Mouse (Mus musculus) kidney, adult 8-10 months (tissue): Measurements from ENCODE around the gene Cdc14b.

Source experiments
- DNase-seq, 2 experiments: peaks; one replicate each; pipeline ENCODE4 v3.0.0; 2022

Gene Cdc14b

GRCm38 (mm10) chr13:64235062-64235715 is 39.9 kb downstream of the Cdc14b start:
- no peak for DNase-seq

GRCm38 (mm10) chr13:64233139-64233538 is 42.0 kb downstream of the Cdc14b start:
- no peak for DNase-seq

- DNase-seq: no peak
Measured at GRCm38 (mm10) chr13:64226725-64227124, 48.4 kb downstream of the Cdc14b start.

- no peak for DNase-seq
Measured at GRCm38 (mm10) chr13:64225738-64226137, 49.4 kb downstream of the Cdc14b start.

GRCm38 (mm10) chr13:64214891-64215290 is 60.2 kb downstream of the Cdc14b start:
- no peak for DNase-seq

GRCm38 (mm10) chr13:64211995-64212603 is 63.0 kb downstream of the Cdc14b start:
- DNase-seq: no peak

GRCm38 (mm10) chr13:64208146-64208545 is 66.9 kb downstream of the Cdc14b start:
- DNase-seq: no peak

- DNase-seq: no peak
Measured at GRCm38 (mm10) chr13:64205186-64205585, 69.9 kb downstream of the Cdc14b start.

GRCm38 (mm10) chr13:64204726-64205125 is 70.4 kb downstream of the Cdc14b start:
- peak; percentile 24 to 62 for DNase-seq

- DNase-seq: no peak
Measured at GRCm38 (mm10) chr13:64200911-64201310, 74.2 kb downstream of the Cdc14b start.

GRCm38 (mm10) chr13:64198310-64198709 is 76.8 kb downstream of the Cdc14b start:
- DNase-seq: no peak

- no peak for DNase-seq
Measured at GRCm38 (mm10) chr13:64197899-64198298, 77.2 kb downstream of the Cdc14b start.

GRCm38 (mm10) chr13:64187065-64187464 is 88.0 kb downstream of the Cdc14b start:
- no peak for DNase-seq

GRCm38 (mm10) chr13:64186516-64186915 is 88.6 kb downstream of the Cdc14b start:
- no peak for DNase-seq

GRCm38 (mm10) chr13:64185586-64185985 is 89.5 kb downstream of the Cdc14b start:
- DNase-seq: no peak

- no peak for DNase-seq
Measured at GRCm38 (mm10) chr13:64185176-64185575, 89.9 kb downstream of the Cdc14b start.

GRCm38 (mm10) chr13:64184361-64184760 is 90.7 kb downstream of the Cdc14b start:
- no peak for DNase-seq

- DNase-seq: no peak
Measured at GRCm38 (mm10) chr13:64183583-64183982, 91.5 kb downstream of the Cdc14b start.

GRCm38 (mm10) chr13:64182091-64182490 is 93.0 kb downstream of the Cdc14b start:
- DNase-seq: no peak

GRCm38 (mm10) chr13:64180888-64181287 is 94.2 kb downstream of the Cdc14b start:
- peak; percentile 67 to 87 for DNase-seq

GRCm38 (mm10) chr13:64180300-64180699 is 94.8 kb downstream of the Cdc14b start:
- no peak for DNase-seq

- no peak for DNase-seq
Measured at GRCm38 (mm10) chr13:64178746-64179652, 96.1 kb downstream of the Cdc14b start.

- DNase-seq: no peak
Measured at GRCm38 (mm10) chr13:64178000-64178399, 97.1 kb downstream of the Cdc14b start.

- DNase-seq: no peak
Measured at GRCm38 (mm10) chr13:64169746-64170145, 105.3 kb downstream of the Cdc14b start.
